Mouse (Mus musculus): ENCODE measurements around the gene Stum.

Gene Stum

DNA sequence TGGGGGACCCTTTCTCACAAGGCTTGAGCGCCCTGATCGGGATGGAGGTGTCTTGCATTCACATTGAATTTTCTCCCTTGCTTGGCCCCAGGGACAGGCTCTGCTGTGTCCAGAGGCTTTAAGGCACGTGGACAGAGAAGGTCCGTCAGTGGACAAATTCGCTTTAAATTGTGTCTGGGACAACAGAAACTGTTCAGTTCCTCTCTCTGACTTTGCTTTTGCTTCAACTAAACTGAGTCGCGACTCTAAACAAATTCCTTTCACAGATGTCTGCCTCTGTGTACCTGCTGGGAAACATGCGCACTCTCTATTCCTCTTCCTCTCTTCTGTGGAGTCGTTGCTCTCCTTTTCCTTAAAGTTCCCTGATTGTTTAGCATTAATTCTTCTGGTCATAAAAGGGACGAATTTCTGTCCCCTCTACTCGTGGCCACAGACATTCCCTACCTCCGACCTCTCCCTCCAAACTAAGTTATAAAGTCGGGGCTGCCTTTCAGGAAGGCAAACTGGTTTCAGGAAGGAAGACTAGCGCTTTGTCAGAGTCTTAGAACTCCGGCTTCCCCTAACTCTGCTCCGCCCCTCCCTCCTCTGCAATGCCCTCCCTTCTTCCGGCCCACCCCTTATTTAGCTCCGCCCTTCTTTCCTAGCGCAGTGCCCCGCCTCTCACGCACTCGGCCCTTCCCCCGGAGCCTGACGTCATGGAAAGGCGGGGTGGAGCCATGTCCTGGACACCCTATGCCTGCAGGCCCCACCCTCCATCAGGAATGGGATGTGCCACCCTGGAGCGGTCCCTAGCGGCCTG, 96.2 kb downstream of the Stum start:
- peak; percentile 100 for DNase-seq (ENCODE audit: low read depth, low spot score)

DNA sequence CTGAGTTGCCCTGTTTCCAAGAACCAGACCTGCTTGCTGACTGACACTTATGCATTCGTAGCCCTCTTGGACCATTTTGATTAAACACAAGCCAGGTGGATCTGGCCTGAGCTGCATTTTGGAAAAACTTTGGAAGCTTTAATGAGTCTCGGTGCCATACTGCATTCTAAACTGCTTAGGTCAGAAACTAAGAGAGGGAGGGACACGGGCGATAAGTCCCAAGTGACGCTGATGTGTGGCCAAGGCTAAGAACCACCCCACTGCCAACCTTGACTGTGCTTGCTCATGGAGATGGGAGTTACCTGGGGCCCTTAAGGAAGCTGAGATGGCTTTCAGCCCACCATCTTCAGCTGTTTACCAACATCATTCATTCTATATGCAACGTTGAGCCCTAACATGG, 98.0 kb downstream of the Stum start:
- DNase-seq (ENCODE audit: low read depth, low spot score) = peak; percentile 15

- peak; percentile 76 for DNase-seq (ENCODE audit: low read depth, low spot score)
These were observed 98.8 kb downstream of the Stum start for GRCm38 (mm10) chr1:180384486-180384885.

DNA sequence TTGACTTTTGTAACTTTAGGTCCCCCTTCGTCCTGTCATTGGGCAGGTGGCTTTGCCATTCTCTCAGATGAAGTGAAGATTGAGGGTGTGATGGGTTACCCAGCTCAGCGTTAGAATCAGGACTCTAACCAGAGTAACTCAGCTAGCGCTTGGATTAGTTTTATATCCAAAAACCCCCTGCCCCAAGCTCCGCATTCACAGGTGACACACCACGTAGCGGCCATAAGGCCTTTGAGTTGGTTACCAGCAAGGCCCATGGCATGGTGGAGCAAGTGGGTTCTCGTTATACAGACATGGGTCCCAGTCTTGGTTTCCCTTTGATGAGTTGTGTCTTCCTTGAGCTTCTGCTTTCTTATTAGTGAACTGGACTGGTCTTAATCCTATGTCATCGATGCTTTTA, 99.4 kb downstream of the Stum start:
- DNase-seq (ENCODE audit: low read depth, low spot score) = no peak

Measured in ES-CJ7 (cell line).